Mouse (Mus musculus) liver, embryonic 13.5 days (tissue): ENCODE results near the gene Col6a1. TPM values are rescaled to one million over a fixed set of nuclear protein-coding genes. Genes with fewer than 3 reads are reported as not detected.

ENCODE experiments used
- ATAC-seq: fragments of 200-750 bp; cut with Nextera tagmentation; 2 replicates; pipeline ENCODE4 v1.8.0; 2017; ENCODE audit warnings: low read depth, mild to moderate bottlenecking, moderate number of reproducible peaks, moderate library complexity
- DNase-seq: peaks from one replicate; pipeline ENCODE4 v3.0.0; 2022
- H3K27ac ChIP-seq: fragments of 300-500 bp; sonication (generic); 2 replicates; pipeline ENCODE4 v1.5.1; 2015; ENCODE audit warnings: moderate library complexity, mild to moderate bottlenecking, inconsistent platforms
- H3K27me3 ChIP-seq: fragments of 300-500 bp; sonication (generic); 2 replicates; pipeline ENCODE4 v1.6.1; 2015; ENCODE audit warnings: mild to moderate bottlenecking, inconsistent platforms
- H3K36me3 ChIP-seq: fragments of 300-500 bp; sonication (generic); 2 replicates; pipeline ENCODE4 v1.6.1; 2015; ENCODE audit warnings: mild to moderate bottlenecking, inconsistent platforms
- H3K4me1 ChIP-seq: fragments of 300-500 bp; sonication (generic); replicated peaks from 2 replicates; pipeline ENCODE4 v1.6.1; 2015; ENCODE audit warnings: inconsistent platforms
- H3K4me2 ChIP-seq: fragments of 300-500 bp; sonication (generic); 2 replicates; pipeline ENCODE4 v1.6.1; 2015; ENCODE audit warnings: inconsistent platforms, mild to moderate bottlenecking, moderate library complexity
- H3K4me3 ChIP-seq: fragments of 300-500 bp; sonication (generic); replicated peaks from 2 replicates; pipeline ENCODE4 v1.5.1; 2015; ENCODE audit warnings: mild to moderate bottlenecking, inconsistent platforms
- H3K9ac ChIP-seq: fragments of 300-500 bp; sonication (generic); 2 replicates; pipeline ENCODE4 v1.6.1; 2015; ENCODE audit warnings: mild to moderate bottlenecking, inconsistent platforms
- H3K9me3 ChIP-seq: fragments of 300-500 bp; sonication (generic); replicated peaks from 2 replicates; pipeline ENCODE4 v1.6.1; 2016; ENCODE audit warnings: inconsistent platforms
- WGBS: fragments of 180-500 bp; shearing (Covaris S2); methylation state at CpG from one replicate; pipeline ENCODE4 v1.1.7; 2015; ENCODE audit not compliant: insufficient replicate concordance; 5-methylcytosine and 5-hydroxymethylcytosine counted together
- polyA plus RNA-seq: library from polyadenylated mRNA; unstranded; fragments of >200 nt; fragmentation: Nextera tagmentation; extraction: Ambion mirVana; gene quantifications from 2 replicates; pipeline ENCODE4 v1.2.1, GENCODE M21; 2015

Col6a1 gene
- polyA plus RNA-seq, 1 experiment from 2014 or later: 9.2 TPM

GRCm38 (mm10) chr10:76675268-76675667 is 50.7 kb downstream of the Col6a1 start:
- Histone ChIP-seq H3K4me1 (no peaks in the 10 kb centered on the region), H3K27ac (no peak overlapping the region), H3K4me3 (no peak overlapping the region), H3K36me3 (no peaks in the 10 kb centered on the region), H3K4me2 (no peak overlapping the region), H3K9me3 (no peaks in the 10 kb centered on the region), H3K27me3 (no peaks in the 10 kb centered on the region), H3K9ac (no peak overlapping the region)
- WGBS: 53% methylated on average over 2 of the region's 2 CpGs
- ATAC-seq (no peak), DNase-seq (no peak)

- no peaks in the 10 kb centered on the region for H3K4me1 ChIP-seq
- ATAC-seq (no peak), DNase-seq (no peak)
- no peaks in the 10 kb centered on the region for H3K27me3 ChIP-seq
- H3K4me3 ChIP-seq: no peak overlapping the region
- no peaks in the 10 kb centered on the region for H3K36me3 ChIP-seq
- no peak overlapping the region for H3K27ac ChIP-seq
- no peak overlapping the region for H3K9ac ChIP-seq
- H3K9me3 ChIP-seq: no peaks in the 10 kb centered on the region
- H3K4me2 ChIP-seq: no peak overlapping the region
- 67% methylated on average over 6 of the region's 6 CpGs for WGBS
Measured at GRCm38 (mm10) chr10:76674581-76674980, 51.4 kb downstream of the Col6a1 start.

- ATAC-seq (no peak), DNase-seq (no peak)
- 77% methylated on average over 9 of the region's 9 CpGs for WGBS
- H3K27ac ChIP-seq: no peak overlapping the region
- H3K4me3 ChIP-seq: no peak overlapping the region
- H3K9me3 ChIP-seq: no peaks in the 10 kb centered on the region
- no peaks in the 10 kb centered on the region for H3K4me1 ChIP-seq
- no peaks in the 10 kb centered on the region for H3K27me3 ChIP-seq
- H3K36me3 ChIP-seq: no peaks in the 10 kb centered on the region
- no peak overlapping the region for H3K4me2 ChIP-seq
- H3K9ac ChIP-seq: no peak overlapping the region
Measured at GRCm38 (mm10) chr10:76671939-76672338, 54.0 kb downstream of the Col6a1 start.

- Histone ChIP-seq H3K36me3 (no peaks in the 10 kb centered on the region), H3K27ac (no peak overlapping the region), H3K4me2 (no peak overlapping the region), H3K27me3 (no peaks in the 10 kb centered on the region), H3K4me1 (no peaks in the 10 kb centered on the region), H3K9me3 (no peaks in the 10 kb centered on the region), H3K9ac (no peak overlapping the region), H3K4me3 (no peak overlapping the region)
- no peak for DNase-seq
- no peak for ATAC-seq
- 32% methylated on average over 7 of the region's 7 CpGs for WGBS
Measured at GRCm38 (mm10) chr10:76668947-76669284, 57.1 kb downstream of the Col6a1 start.

GRCm38 (mm10) chr10:76668261-76668946 is 57.6 kb downstream of the Col6a1 start:
- Histone ChIP-seq H3K4me2 (no peak overlapping the region), H3K36me3 (no peaks in the 10 kb centered on the region), H3K9ac (no peak overlapping the region), H3K4me1 (no peaks in the 10 kb centered on the region), H3K9me3 (no peaks in the 10 kb centered on the region), H3K27ac (no peak overlapping the region), H3K4me3 (no peak overlapping the region), H3K27me3 (no peaks in the 10 kb centered on the region)
- DNase-seq (no peak), ATAC-seq (no peak)
- WGBS: 74% methylated on average over 4 of the region's 4 CpGs

GRCm38 (mm10) chr10:76667197-76667805 is 58.7 kb downstream of the Col6a1 start:
- WGBS: 81% methylated on average over 1 of the region's 1 CpGs
- H3K4me1 ChIP-seq: no peaks in the 10 kb centered on the region
- no peak overlapping the region for H3K4me3 ChIP-seq
- no peak overlapping the region for H3K9ac ChIP-seq
- H3K4me2 ChIP-seq: no peak overlapping the region
- no peaks in the 10 kb centered on the region for H3K9me3 ChIP-seq
- DNase-seq: no peak
- ATAC-seq: no peak
- H3K27ac ChIP-seq: no peak overlapping the region
- no peaks in the 10 kb centered on the region for H3K36me3 ChIP-seq
- H3K27me3 ChIP-seq: no peaks in the 10 kb centered on the region

GRCm38 (mm10) chr10:76665551-76665950 is 60.4 kb downstream of the Col6a1 start:
- Histone ChIP-seq H3K9me3 (no peaks in the 10 kb centered on the region), H3K4me3 (no peak overlapping the region), H3K27me3 (no peaks in the 10 kb centered on the region), H3K27ac (no peak overlapping the region), H3K9ac (no peak overlapping the region), H3K36me3 (no peaks in the 10 kb centered on the region), H3K4me2 (no peak overlapping the region), H3K4me1 (no peaks in the 10 kb centered on the region)
- 80% methylated on average over 11 of the region's 11 CpGs for WGBS
- ATAC-seq: no peak
- no peak for DNase-seq

- ATAC-seq (no peak), DNase-seq (no peak)
- H3K9ac ChIP-seq: no peak overlapping the region
- H3K4me3 ChIP-seq: no peak overlapping the region
- WGBS: 71% methylated on average over 20 of the region's 20 CpGs
- no peaks in the 10 kb centered on the region for H3K9me3 ChIP-seq
- no peak overlapping the region for H3K27ac ChIP-seq
- no peak overlapping the region for H3K4me2 ChIP-seq
- H3K4me1 ChIP-seq: no peaks in the 10 kb centered on the region
- H3K36me3 ChIP-seq: no peaks in the 10 kb centered on the region
- H3K27me3 ChIP-seq: no peaks in the 10 kb centered on the region
Measured at GRCm38 (mm10) chr10:76664156-76665115, 61.5 kb downstream of the Col6a1 start.

Other genes with a start within 250 kb of the Col6a1 start
- 40.5 and 49.3 TPM in 2 replicates for gene Lss, start 194.6 kb downstream of the Col6a1 start, polyA plus RNA-seq
- gene Spatc1l, start 163.9 kb downstream of the Col6a1 start, polyA plus RNA-seq: not detected in 2 replicates
- 19.1 and 22.9 TPM in 2 replicates for gene Ftcd, start 150.5 kb downstream of the Col6a1 start, polyA plus RNA-seq
- 8.3 and 9.5 TPM in 2 replicates for gene Col6a2, start 102.5 kb downstream of the Col6a1 start, polyA plus RNA-seq
- 5.1 and 7.6 TPM in 2 replicates for gene Pcbp3, start 235.7 kb upstream of the Col6a1 start, polyA plus RNA-seq